Mouse (Mus musculus) lung, postnatal 0 days (tissue): Measurements from ENCODE around the gene Col19a1.

ENCODE experiments used
- CTCF ChIP-seq: IDR thresholded peaks from 2 replicates; pipeline ENCODE4 v1.5.1; 2016; ENCODE audit warnings: antibody characterized with exemption, mild to moderate bottlenecking
- EP300 ChIP-seq: IDR thresholded peaks from 2 replicates; pipeline ENCODE4 v1.6.1; 2016; ENCODE audit warnings: antibody characterized with exemption, mild to moderate bottlenecking, control low read depth

- no peak for TF ChIP-seq CTCF
- TF ChIP-seq EP300: no peak
Observed at GRCm38 (mm10) chr1:24245700-24246375, 341.4 kb downstream of the Col19a1 start.
